Mouse (Mus musculus) cortical plate, adult 2 months (tissue): ENCODE results near the gene Spata25.

Source experiments
- CTCF ChIP-seq: fragments of 200-500 bp; IDR thresholded peaks from 2 replicates; pipeline ENCODE4 v1.5.1; 2011; ENCODE audit warnings: mild to moderate bottlenecking, control low read depth, low read length; ENCODE audit not compliant: insufficient read depth; ENCODE audit errors: extremely low read depth
- POLR2A ChIP-seq: fragments of 200-500 bp; IDR thresholded peaks from 2 replicates; pipeline ENCODE4 v1.6.1; 2011; ENCODE audit warnings: mild to moderate bottlenecking, low read length, control low read depth; ENCODE audit not compliant: insufficient read depth; ENCODE audit errors: extremely low read depth

DNA sequence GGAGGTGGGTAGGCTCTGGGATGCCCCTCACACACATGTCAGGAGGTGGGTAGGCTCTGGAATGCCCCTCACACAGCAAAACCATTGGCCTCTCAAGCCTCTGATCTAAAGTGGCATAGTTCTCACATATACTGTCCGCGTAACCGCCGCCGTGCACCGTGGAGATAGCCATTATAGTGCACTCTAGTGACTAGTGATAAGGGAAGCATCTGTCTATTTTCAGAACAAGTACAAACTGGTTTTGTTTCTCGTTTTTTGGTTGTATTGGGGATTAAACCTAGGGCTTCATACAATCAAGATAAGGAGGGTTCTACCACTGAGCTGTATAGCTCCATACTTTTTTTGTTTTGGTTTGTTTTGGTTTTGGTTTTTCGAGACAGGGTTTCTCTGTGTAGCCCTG lies 12.5 kb downstream of the Spata25 start:
- TF ChIP-seq CTCF (no peak), POLR2A (no peak)
